Mouse (Mus musculus): ENCODE measurements around the gene Slfn9. TPM values are rescaled to one million over a fixed set of nuclear protein-coding genes. Genes with fewer than 3 reads are reported as not detected.
"Not testable (repeated sequence)": the region's sequence is repeated elsewhere in the genome, so short reads cannot be mapped to it uniquely, and the experiment has no call there.

Gene Slfn9
- total RNA-seq (2021) = under 1 TPM; 0.10 to 0.36 TPM
- long read RNA-seq = 0 reads

DNA sequence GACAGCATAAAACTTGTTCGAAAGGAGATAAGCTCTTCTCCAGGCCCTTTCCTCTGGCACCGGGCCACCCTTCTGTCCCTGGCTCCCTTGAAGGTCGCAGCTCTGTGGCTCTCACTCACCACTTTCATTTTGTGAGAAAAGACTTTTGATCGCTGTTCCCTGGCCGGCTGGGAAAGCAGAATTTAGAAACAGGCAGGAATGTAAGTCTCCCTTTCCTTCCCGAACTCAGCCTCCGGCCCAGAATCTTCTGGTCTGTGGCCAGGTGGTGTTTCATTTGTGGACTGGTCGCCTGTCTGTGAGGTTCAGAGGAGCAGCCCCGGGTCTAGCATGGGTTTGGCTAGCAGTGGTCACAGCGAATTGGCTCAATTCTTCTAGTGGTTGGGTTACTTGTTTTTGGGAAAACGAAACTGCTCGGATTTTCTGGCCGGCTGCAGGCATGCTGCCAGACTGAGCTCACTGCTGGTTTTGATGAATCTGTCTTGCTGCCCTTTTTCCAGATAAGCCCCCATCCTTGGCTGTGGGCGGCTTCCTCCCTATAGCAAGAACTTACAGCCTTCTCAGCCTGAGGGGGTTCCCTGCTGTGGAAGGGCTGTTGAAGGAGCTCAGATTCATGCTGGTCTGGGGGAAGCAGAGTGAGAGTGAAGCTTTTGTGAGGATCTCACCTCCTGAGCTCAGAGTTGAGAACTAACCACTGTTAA is at the start of gene Slfn9:
Gene Slfn9, minus strand, starts transcription at position 362 of the 698 bp plus-strand sequence.
- DNase-seq (ENCODE audit: low spot score in 2 of 2) = peak in 1 of 2 experiments; percentile 1

DNA sequence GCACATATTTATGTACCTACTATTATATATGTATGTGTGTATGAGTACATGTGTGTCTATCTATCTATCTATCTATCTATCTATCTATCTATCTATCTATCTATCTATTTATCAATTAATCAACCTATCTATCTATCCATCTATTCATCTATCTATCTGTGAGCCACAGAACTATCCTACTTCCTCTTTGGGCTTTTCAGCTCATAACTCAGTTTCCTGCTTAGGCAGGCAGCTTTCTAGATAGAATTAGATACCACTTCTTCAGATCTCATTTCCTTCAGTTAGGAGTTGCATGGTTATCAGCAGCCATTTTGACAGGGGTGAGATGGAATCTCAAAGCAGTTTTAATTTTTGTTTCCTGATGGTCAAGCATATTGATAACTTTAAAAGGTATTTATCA is 49.4 kb upstream of the Slfn9 start:
- DNase-seq (ENCODE audit: low spot score in 2 of 2) = no peak

DNA sequence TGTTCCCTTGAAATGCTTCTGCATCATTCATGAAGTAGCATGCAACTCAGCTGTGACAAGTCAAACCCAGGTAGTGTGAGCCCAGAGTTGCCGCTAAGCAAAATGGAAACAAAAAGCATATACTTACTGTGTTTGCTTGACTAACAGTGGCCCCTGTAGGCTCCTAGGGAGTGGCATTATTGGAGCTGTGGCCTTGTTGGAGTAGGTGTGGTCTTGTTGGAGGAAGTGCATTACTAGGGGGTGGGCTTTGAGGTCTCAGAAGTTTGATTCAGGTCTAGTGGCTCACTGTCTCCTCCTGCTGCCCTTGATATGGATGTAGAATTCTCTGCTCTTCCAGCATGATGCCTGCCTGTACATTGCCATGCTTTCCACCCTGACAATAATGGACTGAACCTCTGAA is 48.7 kb upstream of the Slfn9 start:
- no peak for DNase-seq (ENCODE audit: low spot score in 2 of 2)

DNA sequence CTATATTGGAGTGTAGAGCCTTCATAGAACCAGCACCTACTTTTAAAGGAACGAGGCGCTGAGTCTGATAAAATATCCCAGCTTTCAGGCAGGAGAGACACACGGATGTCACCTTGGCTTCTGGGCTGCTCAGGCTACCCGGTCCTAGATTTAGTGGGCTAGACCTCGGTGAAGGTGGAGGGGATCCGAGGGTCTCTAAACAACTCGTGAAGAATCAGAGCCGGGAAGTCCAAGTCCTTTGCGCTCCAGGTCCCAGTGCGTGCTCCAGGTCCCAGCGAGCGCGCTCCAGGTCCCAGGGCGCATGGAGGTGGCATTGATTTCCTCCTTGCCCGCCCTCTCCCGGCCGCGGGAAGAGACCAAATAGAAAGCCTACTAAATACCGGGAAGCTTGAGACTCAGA is 48.2 kb upstream of the Slfn9 start:
- DNase-seq (ENCODE audit: low spot score in 2 of 2) = no peak

DNA sequence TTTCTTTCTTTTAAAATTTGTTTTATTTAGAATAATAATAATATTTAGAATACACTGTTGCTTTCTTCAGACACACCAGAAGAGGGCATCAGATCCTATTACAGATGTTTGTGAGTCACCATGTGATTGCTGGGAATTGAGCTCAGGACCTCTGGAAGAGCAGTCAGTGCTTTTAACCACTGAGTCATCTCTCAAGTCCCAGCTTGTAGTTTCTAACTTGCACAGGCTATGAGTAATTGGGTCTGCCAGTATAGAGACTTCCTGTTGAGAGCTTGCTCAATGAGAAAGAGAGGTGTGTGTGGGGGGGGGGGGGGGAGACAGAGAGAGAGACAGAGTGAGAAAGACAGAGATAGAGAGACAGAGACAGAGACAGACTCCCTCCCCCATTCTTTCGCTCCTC is 47.5 kb upstream of the Slfn9 start:
- no peak for DNase-seq (ENCODE audit: low spot score in 2 of 2)

DNA sequence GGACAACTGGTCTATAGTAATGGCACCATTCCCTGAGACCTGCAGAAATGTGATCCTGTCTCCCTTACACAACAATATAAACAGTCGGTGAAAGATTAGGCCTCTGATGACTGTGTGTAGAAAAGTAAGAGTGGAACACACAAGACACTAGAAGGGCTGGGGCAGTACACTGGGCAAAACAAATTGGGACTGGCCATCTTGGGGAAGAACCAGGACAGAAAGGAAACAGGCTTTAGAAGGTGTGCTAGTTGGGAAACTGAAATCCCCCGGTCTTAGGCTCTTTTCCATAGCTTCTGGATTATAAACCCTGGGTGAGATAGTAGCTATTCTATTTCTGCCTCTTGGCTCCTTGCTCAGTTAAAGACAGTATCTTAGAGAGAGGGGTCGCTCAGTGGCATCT is 47.1 kb upstream of the Slfn9 start:
- not testable (repeated sequence) for DNase-seq (ENCODE audit: low spot score in 2 of 2)

DNA sequence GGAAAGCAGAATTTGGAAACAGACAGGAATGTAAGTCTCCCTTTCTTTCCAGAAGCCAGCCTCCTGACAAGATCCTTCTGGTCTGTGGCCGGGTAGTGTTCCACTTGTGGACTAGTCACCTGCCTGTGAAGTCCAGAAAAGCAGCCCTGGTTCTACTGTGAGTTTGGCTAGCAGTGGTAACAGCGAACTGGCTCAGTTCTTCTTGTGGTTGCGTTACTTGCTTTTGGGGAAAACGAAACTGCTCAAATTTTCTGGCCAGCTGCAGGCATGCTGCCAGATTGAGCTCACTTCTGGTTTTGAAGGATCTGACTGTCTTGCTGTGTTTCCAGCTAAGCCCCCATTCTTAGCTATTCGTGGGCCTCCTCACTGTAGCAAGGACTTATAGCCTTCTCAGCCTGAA is 29.0 kb upstream of the Slfn9 start, which contains the start of gene Slfn8:
Gene Slfn8, minus strand, starts transcription at position 190 of the 400 bp plus-strand sequence.
- no peak for DNase-seq (ENCODE audit: low spot score in 2 of 2)

DNA sequence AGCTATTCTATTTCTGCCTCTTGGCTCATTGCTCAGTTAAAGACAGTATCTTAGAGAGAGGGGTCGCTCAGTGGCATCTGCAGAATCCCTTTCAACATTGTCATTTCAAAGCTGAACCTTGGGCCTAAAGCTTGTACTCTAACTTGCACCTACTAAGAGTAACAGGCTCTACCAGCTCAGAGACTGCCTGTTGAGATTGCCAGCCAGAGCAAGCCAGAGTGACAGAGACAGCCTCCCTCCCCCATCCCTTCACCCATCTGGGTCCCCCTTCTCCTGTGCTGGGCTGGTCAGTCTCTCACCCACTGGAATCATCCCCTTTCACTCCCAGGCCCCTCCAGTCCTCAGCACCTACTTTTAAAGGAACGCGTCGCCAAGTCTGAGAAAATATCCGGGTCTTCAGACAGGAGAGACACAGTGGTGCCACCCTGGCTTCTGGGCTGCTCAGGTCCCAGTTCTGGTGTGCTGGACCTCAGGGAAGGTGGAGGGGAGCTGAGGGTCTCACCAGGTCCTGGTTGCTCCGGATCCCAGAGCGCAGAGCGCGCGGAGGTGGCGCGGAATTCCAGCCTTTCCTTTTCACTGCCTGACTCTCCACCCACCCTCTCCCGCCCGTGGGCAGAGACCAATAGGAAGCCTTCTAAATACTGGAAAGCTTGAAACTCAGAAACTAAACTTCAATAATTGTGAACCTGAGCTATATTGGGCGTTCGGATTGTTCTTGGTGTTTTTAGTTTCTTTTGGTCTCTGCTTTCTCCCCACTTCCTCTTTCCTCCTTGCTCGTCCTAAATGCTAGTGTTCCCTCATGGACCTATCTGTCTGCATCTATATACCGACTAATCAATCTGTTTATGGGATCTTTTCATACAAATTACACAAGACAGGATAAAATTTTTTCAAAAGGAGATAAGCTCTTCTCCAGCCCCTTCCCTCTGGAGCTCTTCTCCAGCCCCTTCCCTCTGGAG is 28.2 kb upstream of the Slfn9 start:
- DNase-seq (ENCODE audit: low spot score in 2 of 2) = not testable (repeated sequence)

DNA sequence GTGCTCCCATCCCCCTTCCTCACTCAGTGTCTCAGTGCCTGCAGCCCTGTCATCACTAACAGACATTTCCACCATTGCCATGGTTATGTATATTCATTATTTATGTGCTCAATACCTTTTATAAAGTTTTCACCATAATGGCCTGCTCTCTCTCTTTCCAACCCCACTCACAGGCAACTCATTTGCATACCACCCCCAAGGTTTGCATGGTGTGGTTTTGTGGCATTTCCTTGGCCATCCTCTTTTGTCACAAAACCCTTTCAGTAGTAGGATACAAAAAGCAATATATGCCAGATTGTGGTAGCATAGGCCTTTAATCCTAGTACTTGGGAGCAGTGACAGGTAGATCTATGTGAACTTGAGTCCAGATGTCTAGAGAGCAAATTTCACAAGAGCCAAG is 24.5 kb upstream of the Slfn9 start:
- DNase-seq (ENCODE audit: low spot score in 2 of 2) = no peak

DNA sequence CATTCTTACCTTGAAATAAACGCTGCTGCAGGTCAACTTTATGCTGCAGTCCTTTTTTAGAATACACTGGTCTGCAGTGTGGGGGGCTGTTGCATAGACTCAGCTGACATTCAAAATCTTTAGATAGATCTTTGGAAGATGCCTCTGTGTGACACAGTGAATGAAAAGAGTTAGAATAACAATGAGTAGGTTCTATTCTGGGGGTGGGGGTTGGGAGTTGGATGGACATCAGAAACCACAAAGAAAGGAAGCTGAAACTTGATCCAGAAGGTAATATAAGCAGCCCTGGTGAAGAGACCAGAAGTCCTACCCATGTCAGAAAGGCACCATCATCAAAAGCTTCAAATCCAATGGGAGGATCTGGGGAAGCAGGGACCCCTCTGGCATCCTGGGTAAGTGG is 21.7 kb upstream of the Slfn9 start:
- DNase-seq (ENCODE audit: low spot score in 2 of 2) = no peak

DNA sequence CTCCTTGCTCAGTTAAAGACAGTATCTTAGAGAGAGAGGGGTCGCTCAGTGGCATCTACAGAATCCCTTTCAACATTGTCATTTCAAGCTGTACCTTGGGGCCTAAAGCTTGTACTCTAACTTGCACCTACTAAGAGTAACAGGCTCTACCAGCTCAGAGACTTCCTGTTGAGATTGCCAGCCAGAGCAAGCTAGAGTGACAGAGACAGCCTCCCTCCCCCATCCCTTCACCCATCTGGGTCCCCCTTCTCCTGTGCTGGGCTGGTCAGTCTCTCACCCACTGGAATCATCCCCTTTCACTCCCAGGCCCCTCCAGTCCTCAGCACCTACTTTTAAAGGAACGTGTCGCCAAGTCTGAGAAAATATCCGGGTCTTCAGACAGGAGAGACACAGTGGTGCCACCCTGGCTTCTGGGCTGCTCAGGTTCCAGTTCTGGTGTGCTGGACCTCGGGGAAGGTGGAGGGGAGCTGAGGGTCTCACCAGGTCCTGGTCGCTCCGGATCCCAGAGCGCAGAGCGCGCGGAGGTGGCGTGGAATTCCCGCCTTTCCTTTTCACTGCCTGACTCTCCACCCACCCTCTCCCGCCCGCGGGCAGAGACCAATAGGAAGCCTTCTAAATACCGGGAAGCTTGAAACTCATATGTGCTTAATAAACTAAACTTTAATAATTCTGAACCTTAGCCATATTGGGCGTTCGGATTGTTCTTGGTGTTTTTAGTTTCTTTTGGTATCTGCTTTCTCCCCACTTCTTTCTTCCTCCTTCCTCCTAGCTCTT is 831 bp downstream of the Slfn9 start:
- not testable (repeated sequence) for DNase-seq (ENCODE audit: low spot score in 2 of 2)

DNA sequence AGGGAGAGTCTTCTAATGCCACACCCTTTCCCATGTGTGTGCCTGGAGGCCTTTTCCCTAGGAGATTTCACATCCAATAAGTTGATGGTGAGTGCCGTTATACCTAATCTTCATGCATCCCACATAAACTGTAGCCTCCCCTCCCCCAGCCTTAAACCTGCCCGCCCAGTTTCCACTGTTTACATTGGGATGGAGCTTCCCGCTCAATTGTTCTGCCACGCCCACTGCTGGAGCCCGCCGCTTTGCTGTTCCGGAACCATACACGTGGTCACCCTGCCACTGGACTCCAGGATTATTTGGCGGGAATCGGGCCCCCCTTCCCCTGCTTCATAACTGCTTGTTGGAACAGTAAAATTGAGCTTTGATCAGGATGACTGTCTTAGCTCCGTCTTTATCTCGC is 2.3 kb downstream of the Slfn9 start:
- DNase-seq (ENCODE audit: low spot score in 2 of 2) = no peak

DNA sequence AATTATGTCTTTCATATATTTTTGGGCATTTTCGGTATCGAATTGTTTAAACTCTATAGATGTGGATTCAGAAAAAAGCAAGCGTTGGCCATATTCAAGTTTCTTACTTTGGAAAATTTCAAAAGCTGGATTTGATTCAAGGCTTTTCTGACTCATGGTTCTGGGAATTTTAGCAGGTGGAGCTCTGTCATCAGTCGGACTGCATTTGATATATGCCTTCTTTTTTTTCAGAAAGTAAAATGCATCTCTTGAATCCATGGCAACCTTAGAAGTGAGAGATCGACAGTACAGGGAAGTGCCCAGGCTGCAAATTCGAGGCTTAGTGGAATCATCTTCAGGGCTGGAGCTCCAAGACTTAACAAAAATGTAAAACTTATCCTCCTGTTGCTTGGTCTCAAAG is 4.0 kb downstream of the Slfn9 start:
- DNase-seq (ENCODE audit: low spot score in 2 of 2) = no peak

DNA sequence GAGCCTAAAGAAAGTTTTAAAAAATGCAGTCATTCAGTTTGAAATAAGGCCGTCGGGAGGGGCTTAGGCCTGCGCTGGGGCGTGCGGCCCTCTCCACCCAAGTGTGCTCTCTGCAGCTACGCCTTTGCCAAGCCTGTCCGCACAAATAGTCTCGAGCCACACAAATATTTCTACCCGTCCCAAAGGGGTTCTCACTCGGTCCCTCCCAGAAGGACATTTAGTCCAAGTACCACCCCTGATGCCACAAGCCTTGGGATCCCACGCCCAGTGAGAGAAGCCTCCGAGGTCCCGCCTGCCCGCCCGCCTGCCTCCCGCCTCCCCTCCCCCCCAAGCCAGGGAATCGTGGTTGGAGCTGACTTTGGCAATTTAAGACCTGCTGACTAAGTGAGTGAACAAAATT is 8.4 kb downstream of the Slfn9 start:
- no peak for DNase-seq (ENCODE audit: low spot score in 2 of 2)

DNA sequence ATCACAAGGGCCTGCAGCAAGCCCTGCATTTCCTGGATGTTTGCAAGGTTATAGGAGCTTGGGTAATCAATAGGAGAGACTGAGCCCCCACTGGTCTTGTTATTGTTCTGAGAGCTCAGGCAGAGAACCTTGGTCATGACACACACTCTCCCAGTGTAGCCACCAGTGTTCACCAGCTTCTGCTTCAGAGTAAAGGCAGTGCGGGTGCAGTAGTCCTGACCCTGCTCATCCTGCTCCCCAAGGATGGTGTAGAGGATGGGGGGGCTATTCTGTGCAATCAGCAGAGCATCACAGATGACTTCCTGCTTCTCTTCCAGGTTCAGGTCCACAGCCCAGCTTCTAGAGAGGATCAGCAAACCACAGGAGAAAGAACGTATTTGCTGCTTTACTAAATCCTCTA is 9.2 kb downstream of the Slfn9 start:
- DNase-seq (ENCODE audit: low spot score in 2 of 2) = not testable (repeated sequence)

DNA sequence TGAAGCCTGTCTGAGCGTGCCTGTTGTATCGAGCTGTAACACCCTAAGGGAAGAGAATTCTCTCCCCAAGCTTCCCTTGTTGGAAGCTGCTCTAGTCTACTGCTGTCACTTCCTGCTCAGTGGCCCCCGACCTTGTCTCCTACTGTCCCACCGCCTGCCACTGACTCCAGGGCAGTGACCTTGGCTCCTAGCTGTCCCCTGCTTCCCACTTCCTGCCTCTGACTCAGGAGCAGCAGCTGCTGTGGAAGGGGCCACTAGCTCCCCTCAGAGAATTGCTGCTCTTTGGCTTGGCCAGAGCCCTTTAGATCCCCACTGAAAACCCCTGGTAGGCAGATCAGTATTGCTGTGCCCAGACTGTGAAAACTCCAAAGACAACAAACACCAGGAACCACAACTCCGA is 17.7 kb downstream of the Slfn9 start:
- no peak for DNase-seq (ENCODE audit: low spot score in 2 of 2)

DNA sequence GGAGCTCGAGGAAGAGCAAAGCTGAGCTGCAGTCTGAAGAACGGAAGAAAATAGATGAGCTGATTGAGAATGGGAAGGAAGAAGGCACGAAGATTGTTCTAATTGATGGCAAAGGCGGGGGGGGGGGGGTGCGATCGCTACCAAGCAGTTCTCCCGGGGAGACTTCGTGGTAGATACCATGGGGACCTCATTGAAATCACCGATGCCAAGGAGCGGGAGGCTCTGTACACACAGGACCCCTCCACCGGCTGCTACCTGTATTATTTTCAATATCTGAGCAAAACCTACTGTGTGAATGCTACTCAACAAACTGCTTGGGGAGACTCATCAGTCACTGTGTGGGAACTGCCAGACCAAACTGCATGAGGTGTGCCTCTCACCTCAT is 20.0 kb downstream of the Slfn9 start:
- DNase-seq (ENCODE audit: low spot score in 2 of 2) = no peak

DNA sequence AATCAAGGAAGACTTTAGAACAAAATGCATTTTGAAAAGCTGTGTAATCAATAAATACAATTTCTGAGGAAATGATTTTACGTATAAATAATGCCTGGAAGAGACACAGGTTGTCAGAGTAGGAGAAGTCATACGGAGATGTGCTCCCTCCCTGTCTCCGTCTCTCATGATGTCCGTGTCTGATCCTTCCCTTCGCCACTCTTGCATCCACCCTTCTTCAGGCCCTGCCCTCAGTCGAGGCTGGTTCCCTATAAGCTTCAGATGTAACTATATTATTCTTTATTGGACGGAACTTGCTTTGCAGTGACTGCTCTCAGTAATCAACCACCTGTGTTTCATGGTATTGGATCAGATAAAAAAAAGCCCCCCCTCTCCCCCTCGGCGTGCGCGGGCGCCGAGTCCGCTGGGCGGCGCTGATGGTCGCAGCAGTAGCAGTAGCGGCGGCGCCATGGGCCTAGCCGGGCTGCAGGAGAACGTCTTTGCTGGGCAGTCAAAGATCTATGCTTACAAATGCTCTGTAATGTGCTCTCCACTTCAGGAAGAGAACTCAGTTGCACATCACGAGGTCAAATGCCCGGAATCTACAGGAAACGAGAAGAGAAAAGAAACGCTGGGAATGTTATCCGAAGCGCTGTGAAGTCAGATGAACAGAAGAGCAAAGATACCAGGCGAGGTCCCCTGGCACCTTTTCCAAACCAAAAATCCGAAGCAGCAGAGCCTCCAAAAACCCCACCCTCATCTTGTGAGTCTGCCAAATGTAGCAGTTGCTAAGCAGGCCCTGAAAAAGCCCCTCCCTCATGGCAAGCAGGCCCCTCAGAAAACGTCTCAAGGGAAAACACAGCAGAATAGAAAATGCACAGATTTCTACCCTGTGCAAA is 20.7 kb downstream of the Slfn9 start:
- peak in 1 of 2 experiments; percentile 22 for DNase-seq (ENCODE audit: low spot score in 2 of 2)

DNA sequence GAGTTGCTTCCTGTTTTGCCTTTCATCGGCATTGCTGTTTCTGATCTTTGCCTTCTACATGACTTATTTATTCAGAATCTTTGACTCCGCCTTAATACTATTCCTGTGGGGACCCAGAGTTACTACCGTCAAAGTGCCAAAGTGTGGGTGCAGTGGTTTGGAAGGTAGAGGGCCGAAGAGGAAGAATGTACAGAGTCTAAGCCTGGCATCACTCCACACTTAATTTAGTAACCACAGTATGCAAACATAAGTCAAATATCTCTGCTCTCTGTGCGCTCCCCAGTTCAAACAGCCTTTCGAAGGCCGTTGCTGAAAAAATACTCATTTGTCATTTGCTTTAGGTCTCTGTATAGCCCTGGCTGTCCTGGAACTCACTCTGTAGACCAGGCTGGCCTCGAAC is 29.4 kb downstream of the Slfn9 start:
- no peak for DNase-seq (ENCODE audit: low spot score in 2 of 2)

DNA sequence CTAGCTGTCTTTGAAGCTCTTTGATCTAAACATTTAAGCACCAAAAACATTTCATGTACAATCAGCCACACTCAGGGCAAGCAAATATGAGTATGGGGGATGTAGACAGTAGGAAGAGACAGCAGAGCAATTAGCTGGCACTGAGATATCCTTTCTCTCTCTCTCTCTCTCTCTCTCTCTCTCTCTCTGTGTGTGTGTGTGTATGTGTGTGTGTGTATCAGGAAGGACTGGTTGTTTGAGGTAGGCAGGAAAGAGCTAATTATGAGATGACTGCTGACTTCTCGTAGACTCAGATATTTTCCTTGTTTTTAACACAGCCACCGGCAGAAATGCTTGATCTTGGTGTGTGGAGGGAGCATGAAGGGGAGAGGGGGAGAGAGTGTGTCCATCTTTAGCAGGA is 29.9 kb downstream of the Slfn9 start:
- DNase-seq (ENCODE audit: low spot score in 2 of 2) = no peak

DNA sequence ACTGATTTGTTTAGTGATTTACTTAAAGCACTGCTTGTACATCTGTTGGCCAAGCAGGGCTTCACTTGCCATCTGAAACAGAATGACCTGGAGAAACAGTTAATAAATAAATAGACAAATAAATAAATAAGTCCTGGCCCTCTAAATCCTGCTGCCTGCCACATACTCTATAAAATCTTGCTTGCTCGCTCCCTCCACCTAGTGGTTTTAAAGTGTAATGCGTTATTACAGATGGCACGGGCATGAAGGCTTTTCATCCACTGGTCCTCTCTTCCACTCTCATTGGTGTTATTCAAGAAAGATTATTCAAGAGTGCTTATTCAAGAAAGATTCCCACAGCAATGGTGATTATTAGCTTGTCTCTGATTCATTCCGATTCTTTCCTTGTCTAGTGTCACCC is 32.0 kb downstream of the Slfn9 start:
- peak in 1 of 2 experiments; percentile 52 for DNase-seq (ENCODE audit: low spot score in 2 of 2)

Measured in layer of hippocampus, adult 18-20 months (tissue).